Mouse (Mus musculus) limb, embryonic 14.5 days (tissue): ENCODE results near the gene Txnl4b. TPM values are rescaled to one million over a fixed set of nuclear protein-coding genes. Genes with fewer than 3 reads are reported as not detected.

ENCODE experiments used
- ATAC-seq: fragments of 200-750 bp; cut with Nextera tagmentation; 2 replicates; pipeline ENCODE4 v1.8.0; 2017; ENCODE audit warnings: low read depth, moderate number of reproducible peaks, moderate TSS enrichment; ENCODE audit not compliant: low FRiP score
- DNase-seq: peaks from one replicate; pipeline ENCODE4 v3.0.0-alpha.2; 2015; ENCODE audit warnings: low spot score
- H3K27ac ChIP-seq: fragments of 300-500 bp; sonication (generic); replicated peaks from 2 replicates; pipeline ENCODE4 v1.5.1; 2014; ENCODE audit warnings: low read depth, mild to moderate bottlenecking, low read length, moderate library complexity, mixed read lengths
- H3K27me3 ChIP-seq: fragments of 300-500 bp; sonication (generic); 2 replicates; pipeline ENCODE4 v1.6.1; 2014; ENCODE audit warnings: low read length, mixed read lengths; ENCODE audit not compliant: control insufficient read depth, insufficient read depth
- H3K36me3 ChIP-seq: fragments of 300-500 bp; sonication (generic); 2 replicates; pipeline ENCODE4 v1.6.1; 2014; ENCODE audit warnings: mild to moderate bottlenecking, low read length, moderate library complexity, mixed read lengths; ENCODE audit not compliant: control insufficient read depth, insufficient read depth
- H3K4me1 ChIP-seq: fragments of 300-500 bp; sonication (generic); 2 replicates; pipeline ENCODE4 v1.6.1; 2014; ENCODE audit warnings: antibody characterized with exemption, low read length, mixed read lengths; ENCODE audit not compliant: control insufficient read depth, insufficient read depth
- H3K4me2 ChIP-seq: fragments of 300-500 bp; sonication (generic); replicated peaks from 2 replicates; pipeline ENCODE4 v1.6.1; 2014; ENCODE audit warnings: low read depth, mild to moderate bottlenecking, low read length, moderate library complexity; ENCODE audit not compliant: severe bottlenecking
- H3K4me3 ChIP-seq: fragments of 300-500 bp; sonication (generic); replicated peaks from 2 replicates; pipeline ENCODE4 v1.5.1; 2014; ENCODE audit warnings: low read length
- H3K9ac ChIP-seq: fragments of 300-500 bp; sonication (generic); 2 replicates; pipeline ENCODE4 v1.6.1; 2014; ENCODE audit warnings: mild to moderate bottlenecking, low read depth, low read length, moderate library complexity; ENCODE audit not compliant: severe bottlenecking
- H3K9me3 ChIP-seq: fragments of 300-500 bp; sonication (generic); 2 replicates; pipeline ENCODE4 v1.6.1; 2016; ENCODE audit warnings: low read length; ENCODE audit not compliant: control insufficient read depth
- POLR2A ChIP-seq: fragments of 200-500 bp; IDR thresholded peaks from 2 replicates; pipeline ENCODE4 v1.8.0; 2012; ENCODE audit warnings: inconsistent platforms, mild to moderate bottlenecking, moderate library complexity, borderline replicate concordance; ENCODE audit not compliant: insufficient read depth, insufficient read length; ENCODE audit errors: extremely low read depth
- WGBS: fragments of 180-500 bp; shearing (Covaris S2); extraction: QIAGEN DNeasy Blood & Tissue Kit; methylation state at CpG from one replicate; pipeline ENCODE4 v1.1.7; 2014; 5-methylcytosine and 5-hydroxymethylcytosine counted together
- polyA plus RNA-seq, 2 experiments: library from polyadenylated mRNA; depleted of rRNA in 1 of 2; stranded (reverse) in 1 of 2; unstranded in 1 of 2; fragments of >200 nt; fragmentation: Nextera tagmentation in 1 of 2; extraction: Ambion mirVana in 1 of 2; gene quantifications; 2 replicates each; pipeline versions ENCODE4 v1.2.1 to v1.2.3; 2012 to 2014

The Txnl4b gene
- 5.7 and 6.0 TPM in 2 replicates for polyA plus RNA-seq (2012; rRNA removed)
- 23.6 and 25.1 TPM in 2 replicates for polyA plus RNA-seq (2014; fragmentation: Nextera tagmentation; extraction: Ambion mirVana)

DNA sequence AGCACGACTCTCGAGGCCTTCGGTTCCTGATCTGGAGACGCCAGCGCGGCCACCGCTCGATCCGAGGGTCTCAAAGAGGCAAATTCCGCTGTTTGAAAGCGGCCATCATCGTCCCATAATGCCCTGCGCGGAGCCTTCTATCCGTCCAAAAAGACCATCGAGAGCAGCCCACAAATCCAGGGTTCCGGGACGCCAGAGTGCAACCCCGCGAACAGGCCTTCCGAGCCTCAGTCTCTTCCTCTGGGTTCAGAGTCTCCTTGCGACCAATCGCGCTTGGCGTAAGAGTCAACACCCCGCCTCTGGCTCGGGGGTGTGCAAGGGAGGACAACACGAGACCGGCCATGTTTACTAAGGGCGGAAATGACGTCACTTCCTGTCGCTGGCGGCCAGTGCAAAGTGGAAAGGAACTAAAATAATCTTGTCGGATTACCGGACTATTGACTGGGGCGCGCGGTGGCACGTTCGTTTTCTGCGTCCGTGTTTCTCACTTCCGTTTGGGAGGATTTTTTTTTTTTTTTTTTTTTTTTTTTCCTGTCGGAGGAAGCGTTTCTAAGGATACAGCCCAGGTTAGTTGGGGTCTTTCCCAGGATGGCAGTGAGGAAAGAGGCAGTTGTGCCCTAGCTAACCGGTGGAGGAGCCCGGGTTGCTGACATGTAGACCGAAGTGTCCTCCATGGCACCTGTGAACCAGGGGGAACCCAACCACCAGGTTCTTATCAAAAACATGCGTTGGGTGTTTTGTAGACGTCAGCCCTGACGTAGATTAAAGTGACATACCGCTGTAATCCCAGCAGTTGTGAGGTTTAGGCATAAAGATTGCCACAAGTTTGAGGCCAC, at the start of gene Txnl4b, which contains the start of gene Dhx38:
TSS of gene Txnl4b (plus strand) at position 395 of the 836 bp plus-strand sequence.
TSS of gene Dhx38 (minus strand) at position 364 of the 836 bp plus-strand sequence.
- H3K27me3 ChIP-seq = no peaks in the 10 kb centered on the region
- peaks cover 31% of the 10 kb centered on the region for H3K36me3 ChIP-seq
- DNase-seq (peak; percentile 99), ATAC-seq (peak; percentile 100)
- WGBS = under 1% methylated on average over 52 of the region's 52 CpGs
- H3K9ac ChIP-seq = peak within 1 kb of the TSS; percentile 85
- H3K27ac ChIP-seq = peak within 1 kb of the TSS; percentile 85
- H3K9me3 ChIP-seq = no peaks in the 10 kb centered on the region
- H3K4me2 ChIP-seq = peak within 1 kb of the TSS; percentile 75
- 0 out of 2 replicates have a peak, but pooled peaks have one; percentile 29 for TF ChIP-seq POLR2A
- peak within 1 kb of the TSS; percentile 68 for H3K4me3 ChIP-seq
- peaks cover 5% of the 10 kb centered on the region; the same call in 1 of the 2 replicates for H3K4me1 ChIP-seq

DNA sequence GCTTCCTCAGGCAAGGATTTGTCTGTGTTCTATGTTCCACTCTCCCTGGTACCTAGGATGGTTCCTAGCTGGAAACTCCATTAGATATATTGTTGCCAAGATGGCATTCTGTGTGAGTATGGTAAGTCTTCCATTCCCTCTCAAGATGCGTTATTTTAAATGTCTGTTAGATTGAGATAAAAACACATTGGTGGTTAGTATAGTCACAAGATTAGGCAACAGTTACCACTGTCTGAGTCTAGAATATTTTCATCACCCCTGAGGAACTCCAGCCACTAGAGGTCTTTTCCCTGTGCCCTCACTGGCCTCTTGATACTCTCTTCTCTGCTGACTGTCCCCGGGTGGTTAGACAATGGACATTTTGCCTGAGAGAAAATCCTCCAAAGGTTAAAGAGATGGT, 41.7 kb upstream of the Txnl4b start:
- no peak for ATAC-seq
- H3K4me2 ChIP-seq = no peak overlapping the region
- DNase-seq = no peak
- H3K27ac ChIP-seq = no peak overlapping the region
- no peak overlapping the region for H3K9ac ChIP-seq
- whole genome bisulfite sequencing = 82% methylated on average over 2 of the region's 2 CpGs
- H3K27me3 ChIP-seq = no peaks in the 10 kb centered on the region
- no peaks in the 10 kb centered on the region for H3K9me3 ChIP-seq
- no peak for TF ChIP-seq POLR2A
- H3K36me3 ChIP-seq = no peaks in the 10 kb centered on the region
- no peaks in the 10 kb centered on the region for H3K4me1 ChIP-seq
- no peak overlapping the region for H3K4me3 ChIP-seq

DNA sequence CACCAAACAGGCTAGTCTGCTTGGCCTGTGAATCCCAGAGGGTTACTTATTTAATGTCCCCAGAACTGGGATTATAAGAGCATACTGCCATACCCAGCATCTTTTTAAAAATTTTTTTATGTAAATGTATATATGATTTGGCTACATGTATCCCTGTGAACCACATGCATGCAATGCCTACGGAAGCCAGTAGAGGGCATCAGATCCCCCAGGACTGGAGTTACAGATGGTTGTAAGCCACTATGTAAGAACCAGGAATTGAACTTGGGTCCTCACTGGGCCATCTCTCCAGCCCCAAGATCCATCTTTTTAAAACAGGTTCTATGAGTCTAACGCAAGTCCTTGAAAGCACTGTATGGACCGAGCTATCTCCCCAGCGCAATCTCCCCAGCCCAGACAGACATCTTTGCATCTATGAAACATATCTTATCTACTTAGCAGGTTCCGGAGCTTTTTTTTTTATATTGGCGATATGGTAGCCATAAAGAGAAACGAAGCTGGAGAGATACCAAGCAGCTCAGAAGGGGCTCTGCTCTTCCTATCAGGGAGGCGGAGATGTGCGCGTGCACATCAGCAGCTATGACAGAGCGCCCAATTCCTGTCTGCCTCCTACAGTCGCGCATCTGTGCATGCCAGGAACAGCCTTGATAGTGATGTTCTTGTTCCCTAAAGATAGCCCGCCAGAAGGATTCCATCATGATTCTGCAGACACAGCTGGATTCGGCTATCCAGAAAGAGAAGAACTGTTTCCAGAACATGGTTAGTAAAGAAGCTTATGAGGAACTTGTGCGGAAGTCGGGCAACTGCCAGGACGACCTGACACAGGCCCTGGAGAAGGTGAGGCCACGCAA, 30.3 kb upstream of the Txnl4b start:
- Histone ChIP-seq H3K9me3 (no peaks in the 10 kb centered on the region), H3K27me3 (no peaks in the 10 kb centered on the region), H3K4me3 (no peak overlapping the region), H3K9ac (no peak overlapping the region), H3K4me2 (no peak overlapping the region), H3K36me3 (no peaks in the 10 kb centered on the region), H3K4me1 (no peaks in the 10 kb centered on the region), H3K27ac (no peak overlapping the region)
- TF ChIP-seq POLR2A = no peak
- no peak for ATAC-seq
- WGBS = 86% methylated on average over 19 of the region's 19 CpGs
- peak; percentile 20 for DNase-seq

DNA sequence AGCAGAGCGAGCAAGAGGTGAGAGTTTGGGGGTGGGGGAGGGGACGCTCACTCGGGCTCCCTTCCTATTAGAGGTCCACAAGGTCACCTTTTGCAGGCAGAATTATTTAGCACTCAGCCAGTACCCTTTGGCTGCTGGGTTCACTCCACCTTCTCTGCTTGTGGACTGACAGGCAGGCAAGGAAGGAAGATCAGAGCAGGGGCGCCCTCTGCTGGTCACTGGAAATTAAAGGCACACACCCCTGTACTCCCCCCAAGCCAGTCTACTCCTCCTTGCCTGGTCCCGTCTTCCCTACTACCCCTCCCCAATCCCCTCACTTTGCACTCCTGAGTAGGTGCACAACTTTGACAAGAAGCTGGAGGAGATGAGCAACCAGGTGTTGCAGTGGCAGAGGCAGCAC, 29.0 kb upstream of the Txnl4b start:
- no peaks in the 10 kb centered on the region for H3K27me3 ChIP-seq
- ATAC-seq = peak; percentile 88
- H3K27ac ChIP-seq = no peak overlapping the region; the same call in 1 of the 2 replicates
- no peak overlapping the region for H3K4me3 ChIP-seq
- no peaks in the 10 kb centered on the region; the same call in 1 of the 2 replicates for H3K4me1 ChIP-seq
- H3K36me3 ChIP-seq = no peaks in the 10 kb centered on the region
- peak; percentile 86 for DNase-seq
- H3K9me3 ChIP-seq = no peaks in the 10 kb centered on the region
- peak overlapping the region; percentile 41; the same call in 1 of the 2 replicates for H3K9ac ChIP-seq
- 2% methylated on average over 5 of the region's 5 CpGs for WGBS
- H3K4me2 ChIP-seq = peak overlapping the region; percentile 43
- no peak for TF ChIP-seq POLR2A

DNA sequence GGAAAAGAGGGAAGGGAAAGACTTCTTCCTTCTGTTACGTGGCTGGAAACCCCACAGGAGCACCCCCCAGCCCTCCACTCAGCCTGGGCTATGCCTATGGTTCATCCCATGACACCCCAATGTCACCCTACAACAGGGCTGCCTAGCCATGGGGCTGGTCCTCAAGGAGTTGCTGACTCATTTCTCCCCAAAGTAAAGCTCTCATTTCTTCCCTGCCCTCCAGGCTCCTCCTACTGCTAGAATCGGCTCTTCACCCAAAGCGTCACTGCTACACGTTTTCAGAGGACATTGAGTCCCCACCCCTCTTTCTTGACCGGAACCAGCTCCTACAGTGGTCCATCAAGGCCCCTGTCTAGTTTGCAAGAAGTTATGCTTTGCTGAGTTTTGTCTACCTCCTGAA, 23.5 kb upstream of the Txnl4b start:
- Histone ChIP-seq H3K27me3 (no peaks in the 10 kb centered on the region), H3K9ac (no peak overlapping the region), H3K4me2 (no peak overlapping the region; the same call in 1 of the 2 replicates), H3K36me3 (peaks cover 5% of the 10 kb centered on the region), H3K9me3 (no peaks in the 10 kb centered on the region), H3K27ac (peak overlapping the region; percentile 85), H3K4me1 (peaks cover 25% of the 10 kb centered on the region), H3K4me3 (no peak overlapping the region)
- TF ChIP-seq POLR2A = no peak
- ATAC-seq (no peak), DNase-seq (no peak)
- WGBS = 62% methylated on average over 5 of the region's 5 CpGs
